Mouse (Mus musculus): ENCODE measurements around the gene Map7.

Gene Map7

GRCm38 (mm10) chr10:20234466-20234865 lies 86.2 kb downstream of the Map7 start:
- DNase-seq (ENCODE audit: low read depth) = no peak

- no peak for DNase-seq (ENCODE audit: low read depth)
These were observed 87.4 kb downstream of the Map7 start for GRCm38 (mm10) chr10:20235656-20236055.

- DNase-seq (ENCODE audit: low read depth) = no peak
These were observed 88.0 kb downstream of the Map7 start for GRCm38 (mm10) chr10:20236241-20236640.

DNA sequence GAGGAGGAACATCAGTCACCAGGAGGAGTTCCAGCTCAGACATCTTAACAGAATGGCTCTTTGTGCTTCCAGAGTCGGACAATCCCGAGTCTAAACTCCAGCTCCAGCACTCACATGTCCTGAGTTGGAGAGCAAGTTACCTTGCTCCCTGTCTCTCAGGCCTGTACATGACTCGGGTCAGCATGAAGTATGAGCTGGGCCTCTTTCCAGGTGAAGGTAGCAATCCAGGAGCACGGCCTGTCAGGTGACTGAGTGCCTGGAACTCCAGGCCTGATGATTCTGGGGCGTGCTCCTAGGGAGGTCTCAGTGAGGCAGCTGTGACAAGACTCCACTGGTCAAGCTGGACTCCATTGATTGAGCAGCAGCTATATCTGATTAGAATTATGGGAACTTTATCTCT lies 90.0 kb downstream of the Map7 start:
- no peak for DNase-seq (ENCODE audit: low read depth)

DNA sequence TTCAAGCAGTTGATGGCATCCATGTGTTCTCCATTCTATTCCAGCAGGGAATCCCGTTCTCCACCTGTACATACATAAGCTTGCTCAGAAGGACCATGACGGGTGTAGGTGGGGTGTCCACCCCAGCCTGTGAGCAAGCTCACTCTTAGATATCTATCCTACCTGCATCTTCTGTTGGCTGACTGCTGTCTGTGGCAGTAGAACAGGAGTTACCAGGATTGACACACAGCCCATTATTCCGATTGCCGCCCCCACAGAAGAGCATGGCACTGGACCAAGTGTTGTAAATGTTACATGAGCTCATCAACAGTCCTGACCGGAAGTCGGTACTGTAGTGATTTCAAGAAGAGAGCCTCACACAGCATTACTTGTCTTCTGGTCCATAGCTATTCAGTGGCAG lies 92.6 kb downstream of the Map7 start:
- DNase-seq (ENCODE audit: low read depth) = no peak

DNA sequence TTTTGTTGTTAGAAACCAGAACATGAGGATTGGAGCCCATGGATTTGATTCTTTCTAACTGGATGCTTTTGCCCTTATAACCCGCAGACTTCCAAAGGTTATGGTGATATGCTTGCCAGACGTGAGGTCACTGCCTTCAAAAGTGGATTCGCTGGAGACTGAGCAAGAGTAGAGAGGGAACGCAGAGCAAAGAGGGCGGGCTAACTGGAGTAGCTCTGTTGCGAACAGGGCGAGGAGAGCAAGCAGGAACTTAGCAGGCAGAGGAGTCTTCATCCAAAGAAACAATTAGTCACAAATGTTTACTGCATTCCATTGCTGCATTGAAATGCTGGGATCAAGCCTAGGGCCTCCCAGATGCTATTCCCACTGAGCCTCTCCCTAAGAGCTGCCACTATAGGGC lies 95.0 kb downstream of the Map7 start:
- no peak for DNase-seq (ENCODE audit: low read depth)

DNA sequence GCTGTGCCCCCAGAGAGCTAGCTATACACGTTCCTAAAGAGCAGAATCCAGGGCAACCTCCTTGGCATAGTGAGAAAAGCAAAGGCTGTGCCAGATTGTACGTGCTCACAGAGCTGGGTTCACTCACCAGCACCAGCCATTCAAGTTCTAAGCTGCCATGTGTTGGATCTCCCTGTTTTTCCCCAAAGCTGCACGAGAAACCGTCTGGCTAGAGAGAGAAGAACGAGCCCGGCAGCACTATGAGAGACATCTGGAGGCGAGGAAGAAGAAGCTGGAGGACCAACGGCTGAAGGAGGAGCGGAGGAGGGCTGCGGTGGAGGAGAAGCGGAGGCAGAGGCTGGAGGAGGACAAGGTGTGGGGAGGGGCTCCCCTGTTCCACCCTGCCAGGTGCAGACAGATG lies 96.8 kb downstream of the Map7 start:
- no peak for DNase-seq (ENCODE audit: low read depth)

DNA sequence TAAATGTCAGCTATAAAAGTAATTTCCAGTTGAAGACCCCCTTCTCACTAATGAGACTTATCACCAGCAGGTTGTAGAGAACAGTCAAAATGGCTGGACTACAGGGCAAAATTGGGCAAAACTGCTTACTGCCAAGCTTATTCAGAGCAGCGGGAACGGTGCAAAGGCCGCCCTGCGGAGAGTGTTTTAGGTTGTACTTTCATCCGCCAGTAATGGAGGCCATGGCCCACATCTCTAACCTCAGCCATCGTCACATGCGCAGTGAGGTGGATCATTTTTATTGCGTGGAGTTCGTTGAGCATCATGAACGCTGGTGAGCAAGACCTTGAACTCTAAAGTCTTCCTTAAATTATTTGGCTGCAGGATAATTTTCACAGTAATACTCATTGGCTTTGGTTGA lies 100.8 kb downstream of the Map7 start:
- no peak for DNase-seq (ENCODE audit: low read depth)

DNA sequence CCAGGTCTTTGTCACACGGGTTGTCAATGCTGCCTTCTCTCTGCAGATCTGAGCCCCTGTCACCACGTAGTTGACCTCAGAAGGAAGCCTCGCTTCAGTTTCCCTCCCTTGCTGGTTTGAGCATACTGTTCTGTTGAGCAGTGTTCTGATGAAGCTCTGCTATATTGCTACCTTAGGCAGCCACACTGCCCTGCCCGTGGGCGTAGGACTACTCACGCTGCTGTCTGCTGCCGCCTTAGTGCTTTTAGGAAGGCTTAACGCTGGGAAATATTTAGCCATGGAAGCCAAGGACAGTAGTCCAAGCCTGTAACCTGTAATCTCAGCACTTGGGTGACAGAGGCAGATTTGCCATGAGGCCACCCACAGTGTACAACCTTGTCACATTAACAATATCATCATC lies 107.3 kb downstream of the Map7 start:
- no peak for DNase-seq (ENCODE audit: low read depth)

GRCm38 (mm10) chr10:20257054-20257643 lies 108.9 kb downstream of the Map7 start:
- peak; percentile 30 for DNase-seq (ENCODE audit: low read depth)

DNA sequence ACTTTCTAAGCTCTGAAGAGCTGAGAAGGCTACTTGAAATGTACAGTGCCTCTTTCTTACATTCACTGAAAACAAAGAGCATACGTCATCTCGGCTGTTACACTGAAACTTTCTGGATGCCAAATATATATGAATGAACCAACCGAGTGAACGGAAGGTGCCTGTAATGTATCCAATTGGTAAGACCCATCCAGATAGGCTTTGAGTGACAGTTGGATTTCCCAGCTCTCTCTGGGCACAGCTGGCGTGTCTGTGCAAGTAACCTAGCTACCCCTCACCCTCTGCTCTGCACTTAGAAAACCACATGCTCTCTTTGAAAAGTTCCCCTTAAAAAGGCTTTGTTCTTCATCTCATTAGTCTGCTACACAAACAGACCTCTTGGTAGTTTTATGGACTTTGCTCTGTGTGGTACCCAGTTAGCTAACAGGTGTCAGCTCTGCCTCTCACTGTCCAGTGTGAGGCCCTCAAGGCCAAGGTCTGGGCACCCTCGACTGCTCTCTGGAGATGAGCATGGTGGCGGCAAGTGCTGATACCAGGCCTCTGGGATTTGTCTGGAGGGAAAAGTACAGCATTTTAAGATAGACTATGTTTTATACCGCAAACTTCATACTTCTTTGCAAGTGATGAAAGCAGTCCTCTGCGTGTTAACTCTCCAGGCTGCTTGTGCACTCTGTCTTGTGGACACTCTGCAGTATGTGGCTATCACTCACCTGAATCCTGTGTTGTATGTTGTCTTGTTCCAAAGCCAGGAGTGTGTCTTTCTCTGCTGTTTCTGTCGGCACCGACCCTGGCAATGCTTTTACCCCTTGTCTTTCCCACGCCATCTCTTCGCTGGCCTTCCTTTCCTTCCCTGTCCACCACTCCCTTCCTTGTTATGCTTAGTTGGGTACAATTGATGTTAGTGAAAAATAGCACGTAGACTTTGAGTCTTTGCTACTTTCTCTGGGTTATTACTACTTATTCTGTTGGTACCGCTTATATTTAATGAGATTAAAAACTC lies 109.8 kb downstream of the Map7 start:
- peak; percentile 61 for DNase-seq (ENCODE audit: low read depth)

- no peak for DNase-seq (ENCODE audit: low read depth)
These were observed 111.2 kb downstream of the Map7 start for GRCm38 (mm10) chr10:20259476-20259875.

DNA sequence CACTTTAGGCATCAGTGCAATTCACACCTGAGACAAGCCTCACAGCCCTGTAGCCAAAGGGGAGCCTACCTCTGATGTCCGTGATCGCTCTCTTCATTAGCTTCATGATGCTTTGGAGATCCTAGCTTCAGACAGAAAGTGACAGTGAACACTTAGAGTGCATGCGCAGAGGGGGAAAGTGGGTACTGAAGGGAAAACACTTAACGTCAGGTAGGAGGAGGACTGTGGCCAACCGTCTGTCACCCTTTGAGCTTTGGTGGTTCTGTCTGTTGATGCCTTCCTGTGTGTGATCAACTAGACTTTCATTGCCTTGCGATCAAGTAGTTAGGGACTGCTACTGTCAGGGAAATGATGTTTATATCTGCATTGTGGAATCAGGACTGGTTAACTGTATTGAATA lies 114.6 kb downstream of the Map7 start:
- DNase-seq (ENCODE audit: low read depth) = peak; percentile 37

- no peak for DNase-seq (ENCODE audit: low read depth)
These were observed 116.2 kb downstream of the Map7 start for GRCm38 (mm10) chr10:20264479-20264878.

GRCm38 (mm10) chr10:20267032-20267431 lies 118.8 kb downstream of the Map7 start:
- DNase-seq (ENCODE audit: low read depth) = peak; percentile 65

DNA sequence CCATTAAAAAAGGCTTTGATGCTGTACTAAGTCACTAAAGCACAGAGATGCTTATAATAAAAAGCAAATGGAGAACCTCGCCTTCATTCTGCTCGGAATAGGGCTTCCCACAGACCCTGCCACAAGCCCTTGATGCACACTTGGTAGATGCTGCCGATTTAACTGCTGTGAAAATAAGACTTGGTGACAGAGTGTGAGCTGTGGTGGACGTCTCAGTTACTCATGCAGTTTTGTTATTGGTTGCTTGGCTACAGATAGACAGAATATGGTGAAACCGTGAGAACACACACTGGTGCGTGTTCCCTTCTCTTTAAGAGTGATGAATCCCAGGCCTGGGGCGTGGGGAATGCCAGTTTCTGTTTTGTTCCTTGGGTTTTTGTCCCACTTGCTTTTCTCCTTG lies 120.7 kb downstream of the Map7 start:
- DNase-seq (ENCODE audit: low read depth) = no peak

- DNase-seq (ENCODE audit: low read depth) = no peak
These were observed 124.1 kb downstream of the Map7 start for GRCm38 (mm10) chr10:20272380-20272779.

DNA sequence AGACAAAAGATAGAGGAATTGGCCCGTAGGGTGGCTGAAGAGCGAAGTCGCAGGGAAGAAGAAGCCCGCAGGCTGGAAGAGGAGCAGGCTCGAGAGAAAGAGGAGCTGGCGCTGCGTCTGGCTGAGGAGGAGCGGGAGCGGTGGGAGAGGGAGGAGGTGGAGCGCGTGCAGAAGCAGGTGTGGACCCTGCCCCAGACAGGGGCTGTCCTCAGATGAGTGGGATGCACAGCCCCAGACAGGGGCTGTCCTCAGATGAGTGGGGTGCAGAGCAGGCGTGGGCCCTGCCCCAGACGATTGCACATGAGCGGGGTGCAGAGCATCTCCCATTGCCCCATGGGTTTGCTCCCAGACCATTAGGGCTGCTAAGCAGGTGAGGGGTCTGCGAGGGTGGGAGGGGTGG lies 125.0 kb downstream of the Map7 start:
- DNase-seq (ENCODE audit: low read depth) = no peak

DNA sequence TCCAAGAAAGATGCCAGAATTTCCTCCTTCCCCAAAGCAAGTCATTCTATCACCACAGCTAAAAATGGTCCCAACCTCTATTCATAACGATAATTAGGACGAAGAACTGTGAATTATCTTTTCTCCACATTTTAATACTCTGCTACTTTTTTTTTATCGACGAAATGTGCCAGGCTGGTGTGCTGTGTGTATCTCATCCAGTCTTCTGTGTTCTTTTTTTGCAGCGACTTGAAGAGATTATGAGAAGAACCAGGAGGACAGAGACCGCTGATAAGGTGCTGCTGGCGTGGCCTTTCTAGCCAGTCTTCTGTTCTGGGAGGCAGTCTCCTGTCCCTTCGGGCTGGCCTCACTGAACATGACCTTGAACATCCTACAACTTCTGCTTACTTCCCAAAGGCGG lies 125.8 kb downstream of the Map7 start:
- no peak for DNase-seq (ENCODE audit: low read depth)

DNA sequence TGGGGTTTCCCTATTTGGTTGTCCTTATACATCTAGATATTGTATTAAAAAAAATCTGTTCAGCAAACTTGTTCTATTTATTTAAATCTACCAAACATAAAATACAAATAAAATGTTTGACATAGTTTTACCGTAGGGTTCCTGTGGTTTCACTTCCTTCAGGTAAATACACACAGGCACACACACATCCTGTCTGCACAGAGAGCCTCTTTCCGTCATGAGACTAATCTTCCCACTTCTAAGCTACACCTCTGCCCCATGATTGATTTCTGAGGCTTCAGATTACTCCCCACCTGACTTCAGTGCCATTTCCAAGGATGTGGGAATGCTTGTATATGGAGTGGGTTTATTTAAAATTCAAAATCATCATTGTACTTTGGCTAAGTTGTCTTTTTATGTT lies 133.2 kb downstream of the Map7 start:
- DNase-seq (ENCODE audit: low read depth) = peak; percentile 81

- no peak for DNase-seq (ENCODE audit: low read depth)
These were observed 137.2 kb downstream of the Map7 start for GRCm38 (mm10) chr10:20285289-20285975.

DNA sequence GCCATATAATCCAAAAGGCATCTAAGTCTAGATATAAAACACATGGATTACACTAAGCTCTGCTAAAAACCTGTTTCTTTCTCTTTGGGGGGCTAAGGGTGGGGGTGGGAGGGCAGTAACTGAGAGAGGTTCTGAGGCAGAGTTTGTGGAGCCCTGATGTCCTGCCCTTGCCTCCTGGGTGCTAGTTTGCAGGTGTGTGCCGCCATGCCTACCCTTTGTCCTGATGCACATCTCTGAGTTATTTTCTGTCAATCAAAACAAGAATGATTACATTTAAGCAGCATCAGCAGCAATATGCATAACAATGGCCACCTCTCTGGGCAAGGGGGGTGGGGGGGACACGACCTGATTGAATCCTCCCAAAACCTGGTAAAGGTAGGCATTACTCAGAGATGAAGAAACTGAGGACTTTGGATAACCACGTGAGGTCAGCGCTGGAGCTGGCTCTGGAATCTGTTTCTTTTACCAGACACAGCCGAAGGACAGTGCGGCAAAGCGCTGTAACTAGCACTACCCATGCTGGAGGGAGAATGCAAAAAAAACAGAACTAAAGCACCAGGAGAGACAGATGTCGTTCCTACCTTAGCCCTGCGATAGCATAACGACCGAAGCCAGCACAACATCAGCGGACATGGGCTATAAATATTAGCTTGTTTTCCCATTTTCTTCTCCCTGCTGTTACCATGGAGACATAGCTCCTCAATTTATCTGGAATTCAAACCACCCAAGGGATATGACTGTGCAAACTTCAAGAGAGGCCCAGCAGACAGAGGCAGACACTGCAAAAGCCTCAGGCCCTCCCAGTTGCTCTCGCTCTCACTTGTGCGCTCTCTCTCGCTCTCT lies 137.9 kb downstream of the Map7 start:
- DNase-seq (ENCODE audit: low read depth) = no peak
